Comparison of ENCODE assay signal across 20 mouse cellular contexts in genomic region chr1:132794462-132794861, GRCm38 (mm10). TPM values are rescaled to one million over a fixed set of nuclear protein-coding genes. Genes with fewer than 3 reads are reported as not detected.
DNase-seq lines count a peak whose midpoint lies in the region; ATAC-seq lines count a peak whose summit lies in the region.
"Had no signal": no experiment of that assay in that cellular context is flagged by ENCODE, and none has a peak within 500 bp of the region (broad histone marks: within the 10 kb centered on the region; RNA-seq: fewer than 3 reads in every experiment).

No protein-coding gene starts in this region.

- DNase-seq in 416B (ENCODE audit: low read depth) (peak; percentile 35), MEL-GATA-1-ER (ENCODE audit: extremely low read depth, low read depth) (peak; percentile 1), liver (no peak)
- no peak for DNase-seq in right cerebral cortex, adult 18-20 months
- DNase-seq in kidney, postnatal 25 days: no peak
- no peak for DNase-seq in kidney, adult 11 months
- DNase-seq: adrenal gland, adult 2 months; adrenal gland, postnatal 10 days; adrenal gland, postnatal 25 days; cerebellum, adult 11 months; cerebellum, adult 18-20 months; cerebellum, adult 8-10 months; cerebellum, adult 9-11 months; cerebellum, postnatal 14 days; cerebellum, postnatal 36 days; forebrain, postnatal 0 days had no signal

- peak; percentile 85 for ATAC-seq in granulocyte monocyte progenitor cell, adult 5-6 weeks (replicated peaks; ENCODE audit: poor library complexity, severe bottlenecking)
- peak; percentile 93 for ATAC-seq in megakaryocyte, adult 5-6 weeks (ENCODE audit: poor library complexity, severe bottlenecking)
- ATAC-seq: forebrain, embryonic 13.5 days; forebrain, embryonic 15.5 days; forebrain, postnatal 0 days had no signal

RNA-seq across cellular contexts. Expression of gene Nfasc, which starts 52.9 kb away (rescaled TPM):
- not detected in 2 replicates for total RNA-seq in granulocyte monocyte progenitor cell, adult 5-6 weeks (2014; fragmentation: Nextera tagmentation)
- total RNA-seq in granulocyte monocyte progenitor cell, adult 5-6 weeks (2017): not detected in 2 replicates
- total RNA-seq in megakaryocyte, adult 5-6 weeks (2015): not detected in 2 replicates
- total RNA-seq in megakaryocyte, adult 5-6 weeks (2017): not detected in 2 replicates

Comparison
In these comparisons a context has a peak if more than half of its experiments do, and no peak if none do; other contexts are left out.
1. DNase-seq: peak in 416B (single experiment) and MEL-GATA-1-ER (single experiment); none in right cerebral cortex, adult 18-20 months (single experiment), kidney, postnatal 25 days (0 of 2), liver (single experiment) and kidney, adult 11 months (single experiment).